Mouse (Mus musculus) left cerebral cortex, adult 6 months (tissue): Measurements from ENCODE around the gene Spin2g. TPM values are rescaled to one million over a fixed set of nuclear protein-coding genes. Genes with fewer than 3 reads are reported as not detected.

Experiments used
- long read RNA-seq, 2 experiments: library from polyadenylated mRNA; unstranded; transcript quantifications; one replicate each; pipeline ENCODE4 v2.0.0; 2019 to 2020
- polyA plus RNA-seq: library from polyadenylated mRNA; unstranded; fragments of <200 nt; fragmentation: Nextera tagmentation; gene quantifications from 2 replicates; pipeline ENCODE4 v1.2.3, GENCODE M21; 2021

Gene Spin2g
- polyA plus RNA-seq = not detected in 2 replicates
- long read RNA-seq, experiment 1 = 0 reads
- long read RNA-seq, experiment 2 = 0 reads

GRCm38 (mm10) chrX:34238633-34239032, at the start of gene Spin2g:
TSS of gene Spin2g (minus strand) at chrX:34238733.

Other genes with a start within 250 kb of the Spin2g start
- not detected in 2 replicates for gene Btbd35f9, start 77.2 kb downstream of the Spin2g start, polyA plus RNA-seq
- not detected in 2 replicates for gene Btbd35f8, start 211.8 kb upstream of the Spin2g start, polyA plus RNA-seq